Mouse (Mus musculus) lung, postnatal 0 days (tissue): Measurements from ENCODE around the gene Atp6v1g3. TPM values are rescaled to one million over a fixed set of nuclear protein-coding genes. Genes with fewer than 3 reads are reported as not detected.

Experiments used
- ATAC-seq: fragments of 200-750 bp; cut with Nextera tagmentation; 2 replicates; pipeline ENCODE4 v1.8.0; 2017; ENCODE audit warnings: moderate library complexity
- DNase-seq: peaks from one replicate; pipeline ENCODE4 v3.0.0-alpha.2; 2016; ENCODE audit warnings: low spot score
- H3K27ac ChIP-seq: fragments of 300-500 bp; sonication (generic); 2 replicates; pipeline ENCODE4 v1.5.1; 2014; ENCODE audit warnings: antibody characterized with exemption, mild to moderate bottlenecking, low read length, mixed read lengths
- H3K27me3 ChIP-seq: fragments of 300-500 bp; sonication (generic); replicated peaks from 2 replicates; pipeline ENCODE4 v1.6.1; 2014; ENCODE audit warnings: low read length, mixed read lengths; ENCODE audit not compliant: insufficient read depth
- H3K36me3 ChIP-seq: fragments of 300-500 bp; sonication (generic); 2 replicates; pipeline ENCODE4 v1.6.1; 2014; ENCODE audit warnings: low read length, mixed read lengths; ENCODE audit not compliant: insufficient read depth
- H3K4me1 ChIP-seq: fragments of 300-500 bp; sonication (generic); 2 replicates; pipeline ENCODE4 v1.6.1; 2014; ENCODE audit warnings: antibody characterized with exemption, low read depth, low read length, mixed read lengths; ENCODE audit not compliant: insufficient read depth
- H3K4me2 ChIP-seq: fragments of 300-500 bp; sonication (generic); replicated peaks from 2 replicates; pipeline ENCODE4 v1.6.1; 2014; ENCODE audit warnings: low read depth, mild to moderate bottlenecking, low read length, moderate library complexity, mixed read lengths
- H3K4me3 ChIP-seq: fragments of 300-500 bp; sonication (generic); 2 replicates; pipeline ENCODE4 v1.5.1; 2014; ENCODE audit warnings: low read depth, low read length
- H3K9ac ChIP-seq: fragments of 300-500 bp; sonication (generic); replicated peaks from 2 replicates; pipeline ENCODE4 v1.6.1; 2014; ENCODE audit warnings: low read depth, mild to moderate bottlenecking
- H3K9me3 ChIP-seq: fragments of 300-500 bp; sonication (generic); 2 replicates; pipeline ENCODE4 v1.6.1; 2016; ENCODE audit warnings: low read length, mixed read lengths
- CTCF ChIP-seq: IDR thresholded peaks from 2 replicates; pipeline ENCODE4 v1.5.1; 2016; ENCODE audit warnings: antibody characterized with exemption, mild to moderate bottlenecking
- EP300 ChIP-seq: IDR thresholded peaks from 2 replicates; pipeline ENCODE4 v1.6.1; 2016; ENCODE audit warnings: antibody characterized with exemption, mild to moderate bottlenecking, control low read depth
- WGBS: fragments of 180-500 bp; shearing (Covaris S2); extraction: QIAGEN DNeasy Blood & Tissue Kit; methylation state at CpG from one replicate; pipeline ENCODE4 v1.1.7; 2014; 5-methylcytosine and 5-hydroxymethylcytosine counted together
- polyA plus RNA-seq: library from polyadenylated mRNA; unstranded; fragments of >200 nt; fragmentation: Nextera tagmentation; extraction: Ambion mirVana; gene quantifications from 2 replicates; pipeline ENCODE4 v1.2.1, GENCODE M21; 2015

Atp6v1g3 gene
- polyA plus RNA-seq, 1 experiment from 2014 or later = 0.33 TPM

DNA sequence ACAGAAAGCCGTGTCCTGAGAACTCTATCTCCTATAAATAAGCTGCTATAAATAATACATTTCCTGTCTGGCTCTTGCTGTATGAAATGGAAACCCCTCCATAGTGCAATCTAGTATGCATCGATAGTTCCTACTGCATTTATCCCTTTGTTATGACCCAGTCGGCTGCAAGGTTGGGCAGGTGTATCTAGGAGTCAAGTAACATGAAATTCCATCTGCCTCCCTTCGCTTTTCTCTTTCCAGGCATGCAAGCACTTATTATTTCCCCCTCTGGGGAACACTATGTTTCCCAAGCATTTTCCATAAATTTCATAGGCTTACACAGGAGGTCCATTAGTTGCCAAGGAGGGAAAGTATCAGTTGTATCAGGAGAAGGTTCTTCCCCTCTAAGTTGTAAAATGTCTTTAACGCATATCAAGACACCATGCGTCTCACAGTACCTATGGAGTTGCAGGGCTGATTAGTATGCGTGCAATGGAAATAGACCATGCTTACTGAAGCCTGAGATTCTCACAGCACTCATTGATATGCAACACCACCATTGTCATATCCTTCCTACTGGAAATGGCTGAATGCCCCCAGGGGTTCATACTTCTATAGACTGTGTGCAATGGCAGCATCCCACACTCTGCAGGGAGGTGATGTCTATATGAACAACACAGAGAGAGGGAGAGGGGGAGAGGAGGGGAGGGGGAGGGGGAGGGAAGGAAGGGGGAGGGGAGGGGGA is 26.9 kb upstream of the Atp6v1g3 start:
- 67% methylated on average over 7 of the region's 7 CpGs for WGBS

DNA sequence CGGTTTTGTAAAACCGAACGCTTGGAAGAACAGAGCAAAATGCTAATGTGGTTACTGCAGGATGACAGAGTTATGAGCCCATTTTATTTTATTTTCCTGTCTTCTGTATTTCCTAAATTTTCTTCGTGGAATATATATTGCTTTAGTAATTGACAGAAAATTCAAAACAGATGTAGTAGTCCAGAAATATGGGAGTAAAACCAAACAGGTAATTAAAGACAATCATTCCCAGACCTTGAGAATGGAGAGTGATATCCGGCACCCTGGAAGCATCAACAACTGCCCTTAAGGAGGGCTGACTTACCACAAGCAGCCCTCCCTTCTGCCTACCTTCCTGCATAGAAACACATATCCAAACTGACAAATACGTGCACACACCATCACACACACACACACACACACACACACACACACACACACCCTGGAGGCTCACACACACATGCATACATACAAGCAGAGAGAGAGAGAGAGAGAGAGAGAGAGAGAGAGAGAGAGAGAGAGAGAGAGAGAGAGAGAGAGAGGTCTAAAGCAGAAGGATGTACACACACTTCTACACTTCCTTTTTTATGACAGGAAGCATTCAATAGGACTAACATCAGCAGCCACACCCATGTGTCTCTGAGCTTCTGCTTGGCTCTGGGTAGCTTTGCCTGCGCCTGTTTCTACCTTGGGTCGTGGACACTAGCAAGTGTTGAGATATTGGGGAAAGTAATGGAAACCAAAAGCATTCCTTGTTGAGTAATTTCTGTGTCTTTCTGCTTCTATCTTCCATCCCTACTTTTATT is 25.6 kb upstream of the Atp6v1g3 start:
- WGBS = 84% methylated on average over 8 of the region's 8 CpGs
- Histone ChIP-seq H3K36me3 (no peaks in the 10 kb centered on the region), H3K4me2 (no peak overlapping the region), H3K27ac (no peak overlapping the region), H3K4me1 (no peaks in the 10 kb centered on the region), H3K27me3 (no peaks in the 10 kb centered on the region), H3K4me3 (no peak overlapping the region), H3K9me3 (no peaks in the 10 kb centered on the region; the same call in 1 of the 2 replicates), H3K9ac (no peak overlapping the region)
- ATAC-seq = no peak
- TF ChIP-seq CTCF (no peak), EP300 (no peak)
- peak; percentile 16 for DNase-seq

More for the DNA sequence above, 26.9 kb upstream of the Atp6v1g3 start:
- no peaks in the 10 kb centered on the region for H3K36me3 ChIP-seq
- H3K4me2 ChIP-seq = no peak overlapping the region
- DNase-seq = no peak
- H3K4me1 ChIP-seq = no peaks in the 10 kb centered on the region
- no peak overlapping the region for H3K27ac ChIP-seq
- TF ChIP-seq CTCF (no peak), EP300 (no peak)
- H3K9ac ChIP-seq = no peak overlapping the region
- no peaks in the 10 kb centered on the region; the same call in 1 of the 2 replicates for H3K9me3 ChIP-seq
- H3K4me3 ChIP-seq = no peak overlapping the region
- ATAC-seq = no peak
- no peaks in the 10 kb centered on the region for H3K27me3 ChIP-seq

DNA sequence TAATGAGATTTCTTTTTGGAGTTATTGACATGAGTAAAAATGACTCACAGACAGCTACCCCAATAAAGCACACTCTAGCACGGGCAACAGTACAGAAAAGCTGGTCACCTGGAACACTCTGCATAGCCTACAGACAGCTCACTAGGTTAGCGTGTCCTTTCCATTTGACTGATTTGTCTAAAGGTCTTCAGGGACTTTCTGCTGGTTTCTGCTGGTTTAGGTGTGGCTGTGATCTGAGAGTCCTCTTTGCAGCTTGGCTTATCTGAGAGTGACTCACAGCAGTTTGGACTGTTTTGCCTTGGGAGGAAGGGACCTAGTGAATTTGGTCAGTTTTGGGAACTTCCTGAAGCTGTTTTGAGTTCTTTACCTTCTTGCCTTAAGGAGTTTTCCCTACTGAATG is 24.8 kb upstream of the Atp6v1g3 start:
- Histone ChIP-seq H3K36me3 (no peaks in the 10 kb centered on the region), H3K27me3 (no peaks in the 10 kb centered on the region), H3K27ac (no peak overlapping the region), H3K4me2 (no peak overlapping the region), H3K4me1 (no peaks in the 10 kb centered on the region), H3K9me3 (no peaks in the 10 kb centered on the region; the same call in 1 of the 2 replicates), H3K4me3 (no peak overlapping the region), H3K9ac (no peak overlapping the region)
- ATAC-seq = no peak
- no peak for DNase-seq
- WGBS = 88% methylated on average over 2 of the region's 2 CpGs
- TF ChIP-seq CTCF = no peak
- no peak for TF ChIP-seq EP300

DNA sequence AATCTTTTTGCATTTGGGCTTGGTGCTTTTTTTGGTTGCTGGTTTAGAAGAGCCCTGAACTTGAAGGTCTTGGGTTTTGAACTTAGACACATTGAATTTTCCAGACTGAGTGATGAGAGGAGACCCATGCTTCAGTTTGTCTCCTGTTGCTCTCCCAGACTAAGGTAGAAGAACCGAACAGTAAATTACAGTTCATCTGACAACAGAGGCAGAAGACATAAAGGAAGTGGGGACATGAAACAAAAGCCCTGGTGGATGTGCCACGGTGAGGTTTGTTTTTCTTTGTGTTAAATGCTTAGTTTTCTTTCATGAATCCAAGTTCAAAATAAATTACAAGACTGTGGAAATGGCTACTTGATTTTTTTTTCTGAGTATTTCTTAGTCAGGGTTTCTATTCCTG is 22.6 kb upstream of the Atp6v1g3 start:
- TF ChIP-seq CTCF (no peak), EP300 (no peak)
- 67% methylated on average over 2 of the region's 2 CpGs for WGBS
- no peak overlapping the region for H3K9ac ChIP-seq

DNA sequence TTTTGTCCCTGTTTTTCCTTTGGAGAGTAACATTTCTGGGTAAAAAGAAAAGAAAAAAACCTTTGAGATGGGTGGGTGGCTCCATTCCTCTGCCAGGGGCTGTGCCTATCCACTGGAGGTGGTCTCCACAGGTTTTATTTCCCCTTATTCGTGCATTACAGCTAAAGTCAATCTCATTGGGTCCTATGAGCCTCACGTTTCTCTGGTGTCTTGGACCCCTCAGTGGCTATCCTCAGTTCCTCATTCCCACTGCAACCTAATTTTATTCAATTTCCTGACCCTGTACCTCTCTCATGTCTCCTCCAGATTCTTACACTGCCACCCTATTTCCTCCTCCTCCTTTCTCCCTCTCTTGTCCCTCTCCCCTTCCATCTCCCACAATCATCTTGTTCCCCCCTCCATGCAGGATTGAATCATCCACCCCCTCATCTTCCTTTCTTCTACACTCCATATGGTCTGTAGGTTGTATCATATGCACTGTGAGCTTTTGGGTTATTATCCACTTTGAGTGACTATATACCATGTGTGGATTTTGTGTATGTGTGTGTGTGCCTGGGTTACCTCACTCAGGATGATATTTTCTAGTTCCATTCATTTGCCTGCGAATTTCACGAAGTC is 17.3 kb upstream of the Atp6v1g3 start:
- H3K4me1 ChIP-seq = no peaks in the 10 kb centered on the region
- H3K9me3 ChIP-seq = no peaks in the 10 kb centered on the region
- no peaks in the 10 kb centered on the region for H3K27me3 ChIP-seq
- no peak overlapping the region for H3K27ac ChIP-seq
- no peak overlapping the region for H3K4me2 ChIP-seq
- 87% methylated on average over 4 of the region's 4 CpGs for WGBS
- DNase-seq (no peak), ATAC-seq (no peak)
- no peak overlapping the region for H3K9ac ChIP-seq
- TF ChIP-seq EP300 (no peak), CTCF (no peak)
- H3K36me3 ChIP-seq = no peaks in the 10 kb centered on the region
- H3K4me3 ChIP-seq = no peak overlapping the region

More for the DNA sequence above, 22.6 kb upstream of the Atp6v1g3 start:
- no peaks in the 10 kb centered on the region for H3K36me3 ChIP-seq
- no peak overlapping the region for H3K4me3 ChIP-seq
- no peak overlapping the region for H3K27ac ChIP-seq
- H3K4me2 ChIP-seq = no peak overlapping the region
- H3K4me1 ChIP-seq = no peaks in the 10 kb centered on the region
- no peak for ATAC-seq
- no peaks in the 10 kb centered on the region for H3K27me3 ChIP-seq
- no peaks in the 10 kb centered on the region; the same call in 1 of the 2 replicates for H3K9me3 ChIP-seq
- DNase-seq = no peak

DNA sequence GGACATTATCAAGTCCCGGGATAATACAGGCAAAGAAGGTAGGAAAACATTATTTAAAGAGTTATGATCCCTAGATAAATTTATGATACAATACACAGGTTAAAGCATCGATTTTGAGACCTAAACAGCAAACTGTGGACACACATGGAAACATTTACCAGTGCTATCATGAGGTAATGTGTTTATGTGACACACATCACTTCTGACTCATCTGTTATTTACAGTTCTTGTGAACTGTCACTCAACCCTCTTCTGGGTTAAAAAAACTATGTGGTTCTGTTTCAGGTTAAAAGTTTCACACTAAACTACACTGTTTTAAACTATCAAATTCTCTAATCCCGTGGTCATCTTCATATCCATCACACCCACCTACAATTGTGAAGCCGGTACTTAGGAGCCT is 14.8 kb upstream of the Atp6v1g3 start:
- no peak for ATAC-seq
- TF ChIP-seq CTCF (no peak), EP300 (no peak)

More for the DNA sequence above, 14.8 kb upstream of the Atp6v1g3 start:
- Histone ChIP-seq H3K4me3 (no peak overlapping the region), H3K4me1 (no peaks in the 10 kb centered on the region), H3K27me3 (no peaks in the 10 kb centered on the region), H3K4me2 (no peak overlapping the region), H3K27ac (no peak overlapping the region), H3K9me3 (no peaks in the 10 kb centered on the region), H3K36me3 (no peaks in the 10 kb centered on the region), H3K9ac (no peak overlapping the region)
- no peak for DNase-seq
- WGBS = 55% methylated on average over 4 of the region's 4 CpGs
